Mouse (Mus musculus) MEL (cell line): ENCODE measurements around the gene Kcnn1.

Experiments
- CTCF ChIP-seq, 3 experiments: IDR thresholded peaks in 2 of 3; conservative IDR thresholded peaks in 1 of 3; 2 replicates each; pipeline ENCODE4 v1.5.1; 2011 to 2012; ENCODE audit warnings: low read length in 3 of 3, low read depth in 2 of 3, mild to moderate bottlenecking in 2 of 3, improper control_type of control experiment in 1 of 3, inconsistent platforms in 1 of 3, mixed read lengths in 1 of 3, moderate library complexity in 1 of 3; ENCODE audit not compliant: control insufficient read depth in 1 of 3, insufficient read depth in 1 of 3, poor library complexity in 1 of 3, severe bottlenecking in 1 of 3
- POLR2AphosphoS2 ChIP-seq: IDR thresholded peaks from 2 replicates; pipeline ENCODE4 v1.6.1; 2011; ENCODE audit warnings: low read length, improper control_type of control experiment

DNA sequence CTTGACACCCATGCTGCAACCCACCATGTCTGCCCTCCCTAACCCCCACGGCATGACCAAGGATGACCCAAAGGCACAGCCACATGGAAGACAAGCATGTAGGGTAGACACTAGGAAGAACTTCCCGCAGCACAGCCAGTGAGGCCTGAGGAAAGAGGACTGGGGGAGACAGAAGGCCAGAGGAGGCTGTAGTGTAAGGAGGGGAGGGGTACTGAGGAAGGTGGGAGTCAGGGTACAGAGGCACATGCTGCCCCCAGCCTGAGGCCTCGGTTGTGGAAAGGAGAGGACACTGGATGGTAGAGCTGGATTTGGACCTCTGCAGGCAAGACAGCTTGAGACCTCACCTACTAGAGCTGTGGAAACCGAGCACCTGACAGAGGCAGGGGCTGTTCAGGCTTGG is 12.1 kb downstream of the Kcnn1 start:
- no peak for TF ChIP-seq POLR2AphosphoS2
- TF ChIP-seq CTCF (IDR thresholded peaks at IDR 0.05 in 2 of 3, conservative IDR thresholded peaks at IDR 0.05 in 1 of 3; ENCODE audit: control insufficient read depth in 1 of 3, insufficient read depth in 1 of 3, low read depth in 2 of 3, low read length in 3 of 3, poor library complexity in 1 of 3, severe bottlenecking in 1 of 3), result no peak
